Mouse (Mus musculus): ENCODE measurements around the gene Ankle1. TPM values are rescaled to one million over a fixed set of nuclear protein-coding genes. Genes with fewer than 3 reads are reported as not detected.
A peak's percentile ranks its signal among the peaks of the same experiment; 100 is the strongest.

The Ankle1 gene
- polyA plus RNA-seq, 1 experiment from 2014 or later = 31.6 TPM

GRCm38 (mm10) chr8:71451337-71451736, 45.5 kb downstream of the Ankle1 start:
- ATAC-seq = no peak
- no peaks in the 10 kb centered on the region for H3K9me3 ChIP-seq
- H3K4me3 ChIP-seq (replicated peaks) = no peak overlapping the region
- no peak overlapping the region for H3K9ac ChIP-seq
- no peaks in the 10 kb centered on the region for H3K27me3 ChIP-seq (replicated peaks)
- H3K36me3 ChIP-seq = no peaks in the 10 kb centered on the region
- 66% methylated on average over 4 of the region's 4 CpGs for WGBS
- H3K27ac ChIP-seq = no peak overlapping the region
- H3K4me1 ChIP-seq (replicated peaks) = no peaks in the 10 kb centered on the region
- no peak overlapping the region for H3K4me2 ChIP-seq (replicated peaks)

GRCm38 (mm10) chr8:71451777-71452176, 46.0 kb downstream of the Ankle1 start:
- H3K9ac ChIP-seq = no peak overlapping the region
- no peak overlapping the region for H3K27ac ChIP-seq
- no peaks in the 10 kb centered on the region for H3K4me1 ChIP-seq (replicated peaks)
- no peak overlapping the region for H3K4me2 ChIP-seq (replicated peaks)
- H3K27me3 ChIP-seq (replicated peaks) = no peaks in the 10 kb centered on the region
- no peaks in the 10 kb centered on the region for H3K9me3 ChIP-seq
- WGBS = 36% methylated on average over 11 of the region's 11 CpGs
- no peak overlapping the region for H3K4me3 ChIP-seq (replicated peaks)
- peak; percentile 34; the same call in 1 of the 2 replicates for ATAC-seq
- no peaks in the 10 kb centered on the region for H3K36me3 ChIP-seq

- Histone ChIP-seq H3K9me3 (no peaks in the 10 kb centered on the region), H3K9ac (no peak overlapping the region), H3K4me3 (replicated peaks) (no peak overlapping the region), H3K4me2 (replicated peaks) (no peak overlapping the region), H3K27ac (no peak overlapping the region), H3K36me3 (no peaks in the 10 kb centered on the region), H3K4me1 (replicated peaks) (no peaks in the 10 kb centered on the region), H3K27me3 (replicated peaks) (no peaks in the 10 kb centered on the region)
- no peak for ATAC-seq
- 70% methylated on average over 2 of the region's 2 CpGs for WGBS
Measured at GRCm38 (mm10) chr8:71452669-71453068, 46.9 kb downstream of the Ankle1 start.

GRCm38 (mm10) chr8:71454668-71455067, 48.9 kb downstream of the Ankle1 start:
- H3K9ac ChIP-seq = no peak overlapping the region
- H3K27ac ChIP-seq = no peak overlapping the region
- H3K9me3 ChIP-seq = no peaks in the 10 kb centered on the region
- ATAC-seq = no peak
- 79% methylated on average over 8 of the region's 8 CpGs for WGBS
- peaks cover 5% of the 10 kb centered on the region; the same call in 1 of the 2 replicates for H3K36me3 ChIP-seq
- no peaks in the 10 kb centered on the region for H3K4me1 ChIP-seq (replicated peaks)
- H3K27me3 ChIP-seq (replicated peaks) = no peaks in the 10 kb centered on the region
- no peak overlapping the region for H3K4me2 ChIP-seq (replicated peaks)
- no peak overlapping the region for H3K4me3 ChIP-seq (replicated peaks)

DNA sequence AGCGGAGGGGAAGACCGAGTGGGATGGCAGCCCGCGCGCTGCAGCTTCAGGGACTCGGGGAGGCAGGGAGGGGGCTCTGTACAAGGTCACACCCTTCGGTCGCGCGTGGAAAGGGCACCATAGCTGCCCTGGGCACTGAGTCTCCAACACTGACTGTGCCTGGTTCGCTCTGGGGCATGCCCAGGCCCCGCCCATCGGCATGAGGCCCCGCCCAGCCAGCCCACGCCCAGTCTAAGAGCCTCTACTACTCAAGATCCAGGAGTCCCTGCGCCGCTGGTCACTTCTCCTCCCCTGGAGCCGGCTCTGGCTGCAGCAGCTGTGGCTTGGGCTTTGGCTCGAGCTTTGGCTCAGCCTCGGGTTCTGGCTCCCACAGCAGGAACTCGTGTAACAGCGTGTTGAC, 51.1 kb downstream of the Ankle1 start:
- Histone ChIP-seq H3K9me3 (no peaks in the 10 kb centered on the region), H3K4me3 (replicated peaks) (no peak overlapping the region), H3K27me3 (replicated peaks) (no peaks in the 10 kb centered on the region), H3K27ac (no peak overlapping the region), H3K9ac (no peak overlapping the region), H3K36me3 (peaks cover 14% of the 10 kb centered on the region), H3K4me2 (replicated peaks) (no peak overlapping the region), H3K4me1 (replicated peaks) (no peaks in the 10 kb centered on the region)
- ATAC-seq = peak; percentile 54
- WGBS = 48% methylated on average over 22 of the region's 22 CpGs

DNA sequence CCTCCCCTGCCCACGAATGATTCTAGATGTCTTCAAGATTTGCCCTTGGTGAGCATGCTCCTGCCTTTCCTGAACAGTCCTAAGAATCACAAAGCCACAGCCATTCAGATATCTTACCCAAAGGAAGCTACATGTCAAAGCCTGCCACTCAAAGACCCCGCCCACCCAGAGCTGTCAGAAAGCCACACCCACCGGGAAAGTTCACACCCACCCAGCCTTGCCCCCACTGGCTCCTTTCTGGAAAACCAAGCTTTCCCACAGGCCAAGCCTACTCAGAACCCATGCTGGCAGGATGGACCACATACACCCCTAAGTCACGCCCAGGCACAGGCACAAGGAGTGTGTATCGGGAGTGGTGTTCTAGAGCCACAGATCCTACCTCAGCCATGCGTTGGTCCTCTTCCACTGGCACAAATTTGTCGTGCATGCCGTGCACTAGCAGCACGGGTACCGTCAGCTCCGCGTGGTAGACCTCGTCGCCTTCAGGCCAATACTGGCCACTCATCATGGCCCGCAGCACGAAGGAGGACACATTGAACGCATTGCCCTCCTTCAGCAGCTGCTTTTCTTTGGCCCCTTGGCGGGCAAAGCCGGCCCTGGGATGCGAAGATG, 52.0 kb downstream of the Ankle1 start:
- Histone ChIP-seq H3K4me2 (replicated peaks) (no peak overlapping the region), H3K9me3 (no peaks in the 10 kb centered on the region), H3K4me3 (replicated peaks) (no peak overlapping the region), H3K27me3 (replicated peaks) (no peaks in the 10 kb centered on the region), H3K4me1 (replicated peaks) (peaks cover 6% of the 10 kb centered on the region; the same call in 1 of the 2 replicates), H3K36me3 (peaks cover 14% of the 10 kb centered on the region), H3K27ac (no peak overlapping the region), H3K9ac (no peak overlapping the region)
- WGBS = 85% methylated on average over 20 of the region's 20 CpGs
- no peak for ATAC-seq

Other genes starting within 250 kb of the Ankle1 start
- gene Myo9b, start 133.3 kb upstream of the Ankle1 start, polyA plus RNA-seq (2015; fragmentation: Nextera tagmentation; extraction: Ambion mirVana) = 15.4 and 19.5 TPM in 2 replicates
- gene Haus8, start 133.1 kb upstream of the Ankle1 start, polyA plus RNA-seq (2015; fragmentation: Nextera tagmentation; extraction: Ambion mirVana) = 44.5 and 51.6 TPM in 2 replicates
- gene Use1, start 39.2 kb upstream of the Ankle1 start, polyA plus RNA-seq (2015; fragmentation: Nextera tagmentation; extraction: Ambion mirVana) = 93.5 and 93.8 TPM in 2 replicates
- 6.7 and 7.9 TPM in 2 replicates for gene Ocel1, start 34.7 kb upstream of the Ankle1 start, polyA plus RNA-seq (2015; fragmentation: Nextera tagmentation; extraction: Ambion mirVana)
- gene Nr2f6, start 24.1 kb upstream of the Ankle1 start, polyA plus RNA-seq (2015; fragmentation: Nextera tagmentation; extraction: Ambion mirVana) = 81.1 and 85.7 TPM in 2 replicates
- 8.8 and 10.8 TPM in 2 replicates for gene Ushbp1, start 10.2 kb upstream of the Ankle1 start, polyA plus RNA-seq (2015; fragmentation: Nextera tagmentation; extraction: Ambion mirVana)
- gene Babam1, start 9.1 kb upstream of the Ankle1 start, polyA plus RNA-seq (2015; fragmentation: Nextera tagmentation; extraction: Ambion mirVana) = 97.8 and 99.8 TPM in 2 replicates
- 34.6 and 37.5 TPM in 2 replicates for gene Abhd8, start 57.6 kb downstream of the Ankle1 start, polyA plus RNA-seq (2015; fragmentation: Nextera tagmentation; extraction: Ambion mirVana)
- 199 and 214 TPM in 2 replicates for gene Mrpl34, start 58.9 kb downstream of the Ankle1 start, polyA plus RNA-seq (2015; fragmentation: Nextera tagmentation; extraction: Ambion mirVana)
- gene Dda1, start 63.2 kb downstream of the Ankle1 start, polyA plus RNA-seq (2015; fragmentation: Nextera tagmentation; extraction: Ambion mirVana) = 90.2 and 91.3 TPM in 2 replicates
- 1.4 TPM in 2 replicates for gene Ano8, start 80.0 kb downstream of the Ankle1 start, polyA plus RNA-seq (2015; fragmentation: Nextera tagmentation; extraction: Ambion mirVana)
- gene Gtpbp3, start 82.1 kb downstream of the Ankle1 start, polyA plus RNA-seq (2015; fragmentation: Nextera tagmentation; extraction: Ambion mirVana) = 13.6 and 16.3 TPM in 2 replicates
- gene Plvap, start 105.7 kb downstream of the Ankle1 start, polyA plus RNA-seq (2015; fragmentation: Nextera tagmentation; extraction: Ambion mirVana) = 76.8 and 79.2 TPM in 2 replicates
- gene Ccdc194, start 119.7 kb downstream of the Ankle1 start, polyA plus RNA-seq (2015; fragmentation: Nextera tagmentation; extraction: Ambion mirVana) = 0.32 and 0.43 TPM in 2 replicates
- 43.0 and 45.5 TPM in 2 replicates for gene Bst2, start 131.4 kb downstream of the Ankle1 start, polyA plus RNA-seq (2015; fragmentation: Nextera tagmentation; extraction: Ambion mirVana)
- 103 and 115 TPM in 2 replicates for gene Mvb12a, start 136.9 kb downstream of the Ankle1 start, polyA plus RNA-seq (2015; fragmentation: Nextera tagmentation; extraction: Ambion mirVana)
- gene Tmem221, start 152.9 kb downstream of the Ankle1 start, polyA plus RNA-seq (2015; fragmentation: Nextera tagmentation; extraction: Ambion mirVana) = 2.1 and 2.8 TPM in 2 replicates
- gene Nxnl1, start 160.6 kb downstream of the Ankle1 start, polyA plus RNA-seq (2015; fragmentation: Nextera tagmentation; extraction: Ambion mirVana) = 0.06 TPM in 1 of 2 replicates, not detected in the other
- 23.3 and 25.1 TPM in 2 replicates for gene Slc27a1, start 162.9 kb downstream of the Ankle1 start, polyA plus RNA-seq (2015; fragmentation: Nextera tagmentation; extraction: Ambion mirVana)
- 241 and 243 TPM in 2 replicates for gene Pgls, start 186.2 kb downstream of the Ankle1 start, polyA plus RNA-seq (2015; fragmentation: Nextera tagmentation; extraction: Ambion mirVana)
- gene Fam129c, start 191.6 kb downstream of the Ankle1 start, polyA plus RNA-seq (2015; fragmentation: Nextera tagmentation; extraction: Ambion mirVana) = 2.9 and 3.6 TPM in 2 replicates
- 70.8 and 73.5 TPM in 2 replicates for gene Colgalt1, start 205.0 kb downstream of the Ankle1 start, polyA plus RNA-seq (2015; fragmentation: Nextera tagmentation; extraction: Ambion mirVana)